ENCODE assay signal across 16 mouse cellular contexts in the genomic region with DNA sequence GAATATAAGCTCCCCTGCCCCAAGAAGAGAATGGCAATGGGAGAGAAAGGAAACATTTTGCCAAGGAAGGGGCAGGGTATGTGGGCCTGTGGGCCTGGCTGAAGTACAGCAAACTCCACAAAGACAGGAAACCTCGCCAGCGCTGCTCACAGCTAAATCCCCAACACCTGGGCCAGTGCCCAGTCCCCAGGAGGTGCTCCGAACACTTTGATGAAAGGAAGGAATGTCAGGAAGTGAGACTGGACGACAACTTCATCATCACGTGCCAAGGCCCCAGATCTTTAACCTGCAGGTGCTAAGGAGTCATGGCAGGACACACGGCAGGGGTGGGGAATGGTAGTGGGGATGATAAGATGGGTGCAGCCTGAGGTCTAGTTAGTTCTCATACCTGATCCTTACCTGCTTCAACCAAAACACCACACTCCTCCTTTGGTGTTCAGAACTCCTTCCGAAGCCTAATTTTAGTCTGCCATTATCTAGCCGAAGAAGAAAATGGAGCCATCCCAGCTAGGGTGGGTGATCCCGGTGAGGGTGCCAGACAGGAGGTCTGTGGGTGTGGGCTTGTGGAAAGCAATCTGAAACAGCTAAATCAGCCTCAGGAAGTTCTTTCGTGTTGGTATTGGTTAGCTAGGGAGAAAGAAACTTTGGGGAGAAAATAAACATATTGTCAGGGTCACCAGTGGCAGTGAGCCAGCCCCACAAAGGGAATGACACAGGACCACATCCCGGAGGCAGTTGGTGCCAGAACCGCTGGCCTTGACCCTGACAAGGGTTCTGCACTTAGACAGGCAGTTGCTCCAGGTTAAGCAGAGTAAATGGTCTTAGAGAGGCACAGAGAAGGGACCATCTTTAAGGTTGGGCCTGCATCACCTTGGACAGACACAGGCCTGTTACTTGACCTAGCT. TPM values are rescaled to one million over a fixed set of nuclear protein-coding genes. Genes with fewer than 3 reads are reported as not detected.
DNase-seq lines count a peak whose midpoint lies in the region; ATAC-seq lines count a peak whose summit lies in the region.
"Had no signal": no experiment of that assay in that cellular context is flagged by ENCODE, and none has a peak within 500 bp of the region (broad histone marks: within the 10 kb centered on the region; RNA-seq: fewer than 3 reads in every experiment).

No protein-coding gene starts in this region.

- peaks cover 33% of the 10 kb centered on the region for H3K4me1 ChIP-seq in heart, embryonic 16.5 days (ENCODE audit: control insufficient read depth, insufficient read depth, low read length)
- H3K4me1 ChIP-seq in lung, embryonic 15.5 days: peaks cover 11% of the 10 kb centered on the region
- H3K4me1 ChIP-seq in forebrain, embryonic 12.5 days: no peaks in the 10 kb centered on the region; the same call in none of the 2 replicates
- H3K4me1 ChIP-seq: forebrain, embryonic 15.5 days had no signal

- ATAC-seq in heart, embryonic 16.5 days (replicated peaks; ENCODE audit: extremely low read depth, insufficient read depth, low FRiP score): no peak
- no peak for ATAC-seq in lung, embryonic 15.5 days (ENCODE audit: borderline replicate concordance, extremely low read depth, low FRiP score, low TSS enrichment)
- no peak for ATAC-seq in forebrain, embryonic 12.5 days (ENCODE audit: low FRiP score)
- ATAC-seq: forebrain, embryonic 15.5 days; Patski had no signal

- H3K36me3 ChIP-seq in heart, embryonic 16.5 days (ENCODE audit: control insufficient read depth, insufficient read depth): no peaks in the 10 kb centered on the region
- no peaks in the 10 kb centered on the region for H3K36me3 ChIP-seq in lung, embryonic 15.5 days
- H3K36me3 ChIP-seq in forebrain, embryonic 12.5 days (replicated peaks): peaks cover 1% of the 10 kb centered on the region
- H3K36me3 ChIP-seq: embryonic facial prominence, embryonic 13.5 days had no signal

- H3K4me2 ChIP-seq in heart, embryonic 16.5 days (ENCODE audit: low read depth, low read length): no peak overlapping the region
- H3K4me2 ChIP-seq in lung, embryonic 15.5 days: no peak overlapping the region
- no peak overlapping the region for H3K4me2 ChIP-seq in forebrain, embryonic 12.5 days
- H3K4me2 ChIP-seq: embryonic facial prominence, embryonic 13.5 days; forebrain, embryonic 15.5 days had no signal

- WGBS in heart, embryonic 16.5 days: 44% methylated on average over 12 of the region's 12 CpGs
- WGBS in lung, embryonic 15.5 days: 44% methylated on average over 12 of the region's 12 CpGs
- WGBS in forebrain, embryonic 12.5 days: 79% methylated on average over 12 of the region's 12 CpGs

- peak overlapping the region; percentile 43; the same call in 1 of the 2 replicates for H3K27ac ChIP-seq in heart, embryonic 16.5 days (ENCODE audit: low read length)
- H3K27ac ChIP-seq in lung, embryonic 15.5 days: peak overlapping the region; percentile 37; the same call in 1 of the 2 replicates
- H3K27ac ChIP-seq in forebrain, embryonic 12.5 days: no peak overlapping the region
- H3K27ac ChIP-seq: embryonic facial prominence, embryonic 13.5 days; forebrain, embryonic 15.5 days; macrophage had no signal

- intact Hi-C loops in heart, postnatal 25 days (cut with DNase I): loop anchor here (2.0 kb wide), 1 partner anchor 15 kb away; no protein-coding TSS in a partner anchor

- no peak overlapping the region for H3K4me3 ChIP-seq in heart, embryonic 16.5 days (ENCODE audit: low read length)
- H3K4me3 ChIP-seq in lung, embryonic 15.5 days: no peak overlapping the region
- no peak overlapping the region for H3K4me3 ChIP-seq in forebrain, embryonic 12.5 days (replicated peaks)
- H3K4me3 ChIP-seq: embryonic facial prominence, embryonic 13.5 days; forebrain, embryonic 15.5 days had no signal

- no peaks in the 10 kb centered on the region for H3K9me3 ChIP-seq in heart, embryonic 16.5 days (replicated peaks; ENCODE audit: control insufficient read depth, low read length)
- no peaks in the 10 kb centered on the region for H3K9me3 ChIP-seq in lung, embryonic 15.5 days
- no peaks in the 10 kb centered on the region for H3K9me3 ChIP-seq in forebrain, embryonic 12.5 days
- H3K9me3 ChIP-seq: embryonic facial prominence, embryonic 13.5 days; forebrain, embryonic 15.5 days had no signal

- DNase-seq in heart, postnatal 25 days (ENCODE audit: low spot score): no peak
- no peak for DNase-seq in lung, postnatal 25 days (ENCODE audit: low spot score)
- peak; percentile 24 for DNase-seq in ZHBTc4 (ENCODE audit: low read depth, low spot score)
- peak; percentile 90 to 91 for DNase-seq in adrenal gland, postnatal 36 days
- DNase-seq: cerebellum, adult 9-11 months; gastrocnemius, postnatal 25 days; kidney, adult 11 months had no signal

- H3K9ac ChIP-seq in heart, embryonic 16.5 days (ENCODE audit: low read length): no peak overlapping the region
- no peak overlapping the region for H3K9ac ChIP-seq in lung, embryonic 15.5 days
- no peak overlapping the region for H3K9ac ChIP-seq in forebrain, embryonic 12.5 days
- H3K9ac ChIP-seq: embryonic facial prominence, embryonic 13.5 days; forebrain, embryonic 15.5 days had no signal

- H3K27me3 ChIP-seq in heart, embryonic 16.5 days (ENCODE audit: control insufficient read depth, insufficient read depth, low read length): no peaks in the 10 kb centered on the region
- H3K27me3 ChIP-seq in lung, embryonic 15.5 days: no peaks in the 10 kb centered on the region
- no peaks in the 10 kb centered on the region for H3K27me3 ChIP-seq in forebrain, embryonic 12.5 days
- H3K27me3 ChIP-seq: embryonic facial prominence, embryonic 13.5 days; forebrain, embryonic 15.5 days; Patski had no signal

RNA-seq across cellular contexts. Expression of a gene that starts 25.6 kb away (rescaled TPM):
- 0.60 and 1.4 TPM in 2 replicates for polyA plus RNA-seq in heart, embryonic 16.5 days (2015; fragmentation: Nextera tagmentation; extraction: Ambion mirVana)
- 10 to 100 TPM; 18.8 to 28.5 TPM for total RNA-seq in heart, postnatal 25 days (2021)
- polyA plus RNA-seq in lung, embryonic 15.5 days (2015; fragmentation: Nextera tagmentation; extraction: Ambion mirVana): 0.79 and 0.90 TPM in 2 replicates
- 10 to 100 TPM in 1 of 2 experiments, 1 to 10 TPM in 1; 7.5 to 22.3 TPM for total RNA-seq in adrenal gland, postnatal 36 days (2021)
- 0.43 and 1.4 TPM in 2 replicates for polyA plus RNA-seq in forebrain, embryonic 12.5 days (2016; fragmentation: Nextera tagmentation; extraction: Ambion mirVana)

RNA-seq across cellular contexts. Expression of a gene that starts 40.7 kb away (rescaled TPM):
- 0.32 and 0.33 TPM in 2 replicates for polyA plus RNA-seq in heart, embryonic 16.5 days (2015; fragmentation: Nextera tagmentation; extraction: Ambion mirVana)
- total RNA-seq in heart, postnatal 25 days (2021): not detected
- 0.95 and 1.0 TPM in 2 replicates for polyA plus RNA-seq in lung, embryonic 15.5 days (2015; fragmentation: Nextera tagmentation; extraction: Ambion mirVana)
- total RNA-seq in adrenal gland, postnatal 36 days (2021): 1,000 to 10,000 TPM; 6,616 to 8,202 TPM
- 0.19 and 0.45 TPM in 2 replicates for polyA plus RNA-seq in forebrain, embryonic 12.5 days (2016; fragmentation: Nextera tagmentation; extraction: Ambion mirVana)
- total RNA-seq: liver, adult 2 months had no signal
- polyA plus RNA-seq: hindbrain, embryonic 11.5 days; liver, adult 2 months; macrophage had no signal

RNA-seq across cellular contexts. Expression of a gene that starts 54.8 kb away (rescaled TPM):
- polyA plus RNA-seq in heart, embryonic 16.5 days (2015; fragmentation: Nextera tagmentation; extraction: Ambion mirVana): 110 and 113 TPM in 2 replicates
- total RNA-seq in heart, postnatal 25 days (2021): 10 to 100 TPM; 70.8 to 80.1 TPM
- 105 and 112 TPM in 2 replicates for polyA plus RNA-seq in lung, embryonic 15.5 days (2015; fragmentation: Nextera tagmentation; extraction: Ambion mirVana)
- 10 to 100 TPM; 68.5 to 87.0 TPM for total RNA-seq in adrenal gland, postnatal 36 days (2021)
- 129 and 138 TPM in 2 replicates for polyA plus RNA-seq in forebrain, embryonic 12.5 days (2016; fragmentation: Nextera tagmentation; extraction: Ambion mirVana)

Comparison
In these comparisons a context has a peak if more than half of its experiments do, and no peak if none do; other contexts are left out.
1. DNase-seq: peak in ZHBTc4 (single experiment) and adrenal gland, postnatal 36 days (2 of 2); none in heart, postnatal 25 days (single experiment) and lung, postnatal 25 days (single experiment).